Mouse (Mus musculus) adrenal gland, adult 2 months (tissue): Measurements from ENCODE around the gene Rnf10. TPM values are rescaled to one million over a fixed set of nuclear protein-coding genes. Genes with fewer than 3 reads are reported as not detected.

ENCODE experiments used
- DNase-seq: peaks from one replicate; pipeline ENCODE4 v3.0.0; 2021
- polyA plus RNA-seq: library from polyadenylated mRNA; depleted of rRNA; stranded (reverse); fragments of >200 nt; gene quantifications from 2 replicates; pipeline ENCODE4 v1.2.3, GENCODE M21; 2012
- total RNA-seq, 2 experiments: library from RNA; stranded (reverse); gene quantifications; 2 replicates each; pipeline ENCODE4 v1.2.3; 2021

Gene Rnf10
- total and polyA plus RNA-seq, 3 experiments = 225 to 287 (median 258) TPM

DNA sequence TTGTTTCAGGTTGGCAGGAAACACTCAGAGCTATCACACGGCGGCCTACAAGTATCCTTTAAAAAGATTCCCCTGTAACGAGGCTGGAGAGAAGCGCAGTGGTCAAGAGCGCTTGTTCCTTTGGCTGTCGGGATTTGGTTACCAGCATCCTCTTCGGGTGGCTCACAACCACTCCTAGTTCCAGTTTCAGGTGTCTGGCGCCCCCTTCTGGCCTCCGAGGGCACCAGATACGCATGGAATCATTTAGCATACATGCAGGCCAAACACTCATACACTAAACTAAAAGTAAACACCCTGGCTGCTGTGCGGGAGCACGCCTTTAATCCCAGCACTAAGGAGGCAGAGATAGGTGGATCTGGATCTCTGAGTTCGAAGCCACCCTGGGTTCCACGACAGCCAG is 3.3 kb upstream of the Rnf10 start:
- no peak for DNase-seq

DNA sequence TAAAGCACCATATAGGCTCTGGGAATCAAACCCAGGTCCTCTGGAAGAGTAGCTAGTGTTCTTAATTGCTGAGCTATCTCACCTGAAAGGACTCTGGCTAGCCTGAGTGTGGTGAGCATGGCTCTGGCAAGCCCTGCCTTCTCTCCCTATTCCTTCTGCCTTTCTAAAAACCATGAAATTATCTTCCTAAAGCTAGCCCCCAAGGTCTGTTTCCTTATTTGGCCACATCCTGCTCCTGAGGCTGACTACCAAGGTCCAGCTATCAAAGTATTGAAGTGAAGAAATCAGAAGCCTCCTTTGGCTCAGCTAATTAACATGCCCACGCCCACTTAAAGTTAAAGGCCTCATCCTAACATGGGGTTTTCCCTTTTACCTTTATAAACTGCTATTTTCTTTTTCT is 2.1 kb upstream of the Rnf10 start:
- DNase-seq = peak; percentile 56

DNA sequence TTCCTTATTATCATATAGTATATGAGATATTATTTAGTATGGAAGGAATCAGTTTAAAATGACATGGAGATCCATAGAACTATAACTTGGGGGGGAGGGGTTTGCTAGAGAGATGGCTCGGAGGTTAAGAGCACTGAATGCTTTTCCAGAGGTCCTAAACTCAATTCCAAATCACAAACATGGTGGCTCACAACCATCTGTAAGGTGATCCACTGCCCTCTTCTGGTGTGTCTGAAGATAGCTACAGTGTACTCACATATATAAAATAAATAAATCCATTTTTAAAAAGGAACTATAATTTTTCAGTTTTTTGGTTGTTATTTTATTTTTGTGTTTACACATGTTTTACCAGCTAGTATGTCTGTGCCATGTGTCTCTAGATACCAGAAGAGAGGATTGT is 1.7 kb upstream of the Rnf10 start:
- no peak for DNase-seq

- DNase-seq = no peak
Observed at GRCm38 (mm10) chr5:115273549-115274135, 944 bp upstream of the Rnf10 start.

DNA sequence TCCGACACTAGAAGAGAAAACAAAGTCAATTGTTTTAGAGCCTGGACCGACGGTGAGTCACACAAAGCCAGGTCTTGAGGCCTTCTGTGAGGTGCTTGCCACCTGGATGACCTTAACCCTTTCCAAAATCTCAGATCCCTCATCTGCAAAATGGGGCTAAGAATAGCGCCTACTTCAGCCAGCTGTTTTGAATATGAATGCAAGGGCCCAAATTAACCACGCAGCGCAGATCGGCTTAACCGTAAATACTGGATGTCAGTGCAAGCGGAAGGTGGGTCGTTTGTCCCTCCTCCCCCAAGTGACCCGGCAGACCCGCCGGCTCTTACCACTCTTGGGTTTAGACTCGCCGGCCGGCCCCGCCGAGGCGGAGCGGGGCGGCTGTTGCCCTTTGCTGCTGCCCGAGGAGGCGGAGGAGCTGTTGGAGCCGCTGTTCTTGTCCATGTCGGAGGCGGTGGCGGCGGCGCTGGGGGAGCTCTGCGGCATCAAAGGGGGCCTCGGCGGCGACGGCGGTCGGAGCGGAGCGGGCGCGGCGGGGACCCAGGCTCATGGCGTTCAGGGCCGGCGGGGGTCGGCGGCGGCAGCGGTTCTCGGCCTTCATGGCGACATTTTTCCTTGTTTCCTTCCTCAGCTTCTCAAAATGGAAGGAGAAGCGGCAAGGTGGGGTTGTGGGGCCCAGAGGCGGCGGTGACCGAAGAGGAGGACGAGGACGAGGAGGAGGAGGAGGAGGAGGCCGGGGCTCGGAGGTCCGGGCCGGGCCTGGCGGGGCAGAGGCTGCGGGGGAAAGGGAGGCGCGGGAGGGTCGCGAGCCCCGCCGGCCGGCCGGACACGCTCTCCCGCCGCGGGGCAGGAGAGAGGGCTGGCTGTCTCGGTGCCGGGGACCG is 527 bp downstream of the Rnf10 start:
- DNase-seq = peak; percentile 69

DNA sequence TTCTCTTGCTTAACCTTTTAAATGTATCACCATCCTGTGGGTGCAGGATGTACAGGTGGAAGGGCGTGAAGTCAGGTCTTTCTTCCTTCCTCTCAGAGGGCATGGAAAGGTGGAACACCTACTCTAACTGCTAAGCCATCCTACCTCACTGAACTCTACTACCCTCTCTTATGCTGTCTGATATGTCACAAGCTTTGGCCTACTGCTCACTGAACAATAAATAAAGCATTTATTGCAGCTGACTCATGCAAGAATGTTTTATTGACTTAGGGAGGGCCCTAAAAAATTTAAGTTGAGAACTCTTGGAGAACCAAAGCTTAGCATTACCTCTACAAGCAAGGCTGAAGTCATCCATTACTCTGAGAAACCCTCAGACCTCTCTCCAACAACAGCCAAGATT is 2.7 kb downstream of the Rnf10 start:
- DNase-seq = no peak

DNA sequence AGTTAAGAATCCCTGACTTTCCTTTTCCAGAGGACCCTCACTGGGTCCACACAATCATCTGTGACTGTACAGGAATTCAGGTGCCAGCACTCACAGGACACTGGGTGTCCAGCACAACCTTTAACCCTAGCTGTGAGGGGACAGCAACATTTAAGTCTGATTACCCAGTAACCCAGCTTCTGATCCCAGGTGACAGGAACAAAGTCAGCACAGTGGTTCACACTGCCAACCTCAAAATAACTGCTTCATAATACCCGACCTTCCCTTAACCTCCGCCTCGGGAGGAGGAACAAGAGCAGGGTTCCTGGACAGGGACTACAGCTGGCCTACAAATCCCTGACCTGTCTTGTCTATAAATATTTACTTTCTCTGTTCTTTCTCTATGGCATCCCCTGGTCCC is 4.4 kb downstream of the Rnf10 start:
- DNase-seq = no peak

GRCm38 (mm10) chr5:115267469-115268045 is 5.1 kb downstream of the Rnf10 start:
- peak; percentile 63 for DNase-seq

GRCm38 (mm10) chr5:115266787-115267468 is 5.8 kb downstream of the Rnf10 start:
- DNase-seq = no peak

- DNase-seq = no peak
Observed at GRCm38 (mm10) chr5:115266340-115266739, 6.4 kb downstream of the Rnf10 start.

- no peak for DNase-seq
Observed at GRCm38 (mm10) chr5:115262502-115263291, 10.0 kb downstream of the Rnf10 start.

DNA sequence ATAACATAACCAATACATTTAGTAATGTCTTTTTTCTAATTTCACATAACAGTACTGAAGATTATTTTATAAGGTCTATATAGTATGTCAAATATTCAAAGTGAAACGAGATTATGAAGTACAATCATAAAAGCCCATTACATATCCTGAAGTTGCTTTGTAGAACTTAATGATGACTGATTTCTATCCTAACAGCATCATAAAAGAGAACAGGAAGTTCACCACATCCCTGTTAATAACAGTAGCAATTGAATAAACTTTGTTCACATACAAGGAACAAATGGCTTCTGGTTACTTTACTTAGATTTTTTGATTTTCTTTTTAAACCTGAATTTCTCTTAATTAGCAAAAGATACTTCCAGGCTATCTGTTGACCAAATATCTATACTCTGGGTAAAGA is 10.8 kb downstream of the Rnf10 start:
- no peak for DNase-seq

- no peak for DNase-seq
Observed at GRCm38 (mm10) chr5:115261141-115261540, 11.6 kb downstream of the Rnf10 start.

- no peak for DNase-seq
Observed at GRCm38 (mm10) chr5:115260356-115260755, 12.3 kb downstream of the Rnf10 start.

DNA sequence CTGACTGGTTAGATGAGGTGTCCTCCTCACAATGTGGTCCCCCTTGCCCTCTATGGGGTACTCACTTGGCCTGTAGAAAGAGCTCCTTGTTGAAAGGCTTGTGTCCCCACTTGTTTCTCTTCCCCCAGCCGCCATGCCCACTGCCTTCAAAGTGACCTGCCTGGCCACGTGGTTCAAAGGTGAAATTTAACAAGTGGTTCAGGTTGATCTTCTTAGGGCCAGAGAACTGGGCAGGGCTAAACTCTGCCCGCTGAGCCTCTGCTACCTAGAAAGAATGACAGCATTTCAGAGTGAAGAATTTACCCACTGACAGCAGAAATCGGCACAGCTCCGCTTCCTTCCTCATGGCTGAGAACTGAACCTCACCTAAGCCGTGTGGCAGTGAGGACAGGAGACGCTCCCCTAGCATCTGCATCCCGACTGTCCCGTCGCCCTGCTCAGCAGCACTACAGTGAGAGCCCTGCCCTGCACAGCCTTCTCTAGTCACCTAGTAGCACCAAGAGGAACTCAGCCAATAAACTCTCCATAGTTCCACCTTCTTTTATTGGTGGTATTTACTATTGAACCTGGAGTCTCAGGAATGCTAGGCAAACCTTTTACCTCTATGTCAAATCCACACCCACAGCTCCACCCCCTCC is 15.7 kb downstream of the Rnf10 start:
- no peak for DNase-seq

DNA sequence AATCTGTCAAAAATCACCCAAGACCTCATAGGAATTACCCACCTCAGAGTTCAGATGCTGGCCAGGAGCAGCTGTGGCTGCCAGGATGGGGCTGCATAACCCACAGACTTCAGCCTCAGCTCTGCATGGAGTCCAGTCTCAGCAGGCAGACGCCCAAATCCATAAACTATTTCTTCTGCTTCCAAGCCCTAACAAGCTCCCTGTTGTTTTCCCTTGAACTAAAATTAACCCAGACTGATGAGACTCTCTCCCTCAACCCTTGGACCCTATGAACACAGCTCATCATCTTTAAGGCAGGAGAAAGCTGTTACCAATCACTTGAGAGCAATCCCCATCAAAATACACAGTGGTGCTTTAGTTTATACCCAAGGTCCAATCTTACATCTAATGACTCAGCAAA is 17.2 kb downstream of the Rnf10 start:
- DNase-seq = no peak

- no peak for DNase-seq
Observed at GRCm38 (mm10) chr5:115240191-115240590, 32.5 kb downstream of the Rnf10 start.

GRCm38 (mm10) chr5:115238729-115239195 is 33.9 kb downstream of the Rnf10 start:
- DNase-seq = peak; percentile 41

DNA sequence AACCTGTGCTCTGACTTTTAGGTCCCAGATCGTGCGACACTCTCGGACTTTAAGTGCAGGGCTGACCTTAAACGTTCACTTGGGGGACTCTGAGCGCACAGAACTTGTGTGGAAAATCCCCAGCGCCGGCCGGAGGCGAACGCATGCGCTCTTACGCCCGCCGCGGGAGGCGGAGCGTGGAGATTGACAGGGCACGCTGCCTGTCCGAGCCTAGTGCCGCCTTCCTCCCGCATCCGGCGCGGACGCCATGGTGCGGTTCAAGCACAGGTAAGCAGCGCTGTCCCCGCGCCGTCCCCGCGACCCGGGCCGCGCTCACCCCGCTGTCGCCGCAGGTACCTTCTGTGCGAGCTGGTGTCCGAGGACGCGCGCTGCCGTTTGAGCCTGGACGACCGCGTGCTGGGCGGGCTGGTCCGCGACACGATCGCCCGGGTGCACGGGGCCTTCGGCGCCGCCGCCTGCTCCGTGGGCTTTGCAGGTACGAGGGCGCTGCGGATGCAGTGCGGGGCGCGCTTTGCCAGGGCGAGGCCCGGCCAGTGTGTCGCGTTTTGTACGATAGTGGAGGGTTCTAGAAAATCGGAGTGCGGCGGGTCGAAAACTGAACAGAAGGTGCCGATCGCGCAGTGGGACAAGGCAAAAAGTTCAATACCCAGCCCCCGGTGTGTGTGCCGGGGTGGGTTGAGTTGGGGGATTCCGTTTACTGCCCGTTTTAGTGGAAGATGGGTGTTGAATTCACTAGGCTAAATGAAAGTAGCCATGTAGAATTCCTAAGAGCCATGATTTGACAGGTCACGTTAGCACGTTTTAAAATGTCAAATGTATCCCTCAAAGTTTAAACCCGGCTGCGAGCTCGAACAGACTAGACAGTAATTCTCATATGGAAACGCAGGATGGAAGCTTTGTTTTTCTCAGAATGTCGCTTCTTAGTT is 34.6 kb downstream of the Rnf10 start:
- peak; percentile 96 for DNase-seq

DNA sequence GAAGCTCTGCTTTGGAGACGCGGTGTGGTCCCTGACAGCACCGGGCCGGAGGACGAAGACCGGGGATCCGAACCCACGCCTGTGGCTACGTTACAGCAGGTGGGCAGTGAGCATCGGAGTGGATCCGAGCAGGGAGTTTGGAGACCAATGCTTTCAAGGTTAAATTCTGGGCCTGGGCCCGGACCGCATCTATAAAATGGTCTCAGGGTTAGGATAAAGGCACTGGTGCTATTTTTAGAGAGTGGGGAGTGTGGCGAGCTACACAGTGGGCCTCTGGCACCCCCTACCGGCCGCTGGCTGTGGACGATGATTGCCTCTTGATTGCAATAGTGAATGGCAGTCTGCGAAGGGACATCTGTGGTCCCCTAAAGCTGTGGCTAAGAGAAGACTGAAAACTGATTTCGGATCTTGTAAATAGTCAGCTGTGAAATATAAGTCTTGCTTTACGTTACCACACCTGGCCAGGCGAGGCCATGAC is 36.9 kb downstream of the Rnf10 start, which contains the start of gene Pop5:
Pop5 (plus strand) TSS at position 51 of the 478 bp plus-strand sequence.
- peak; percentile 90 for DNase-seq
